In genomic region chr3:149426023-149426759, GRCm38 (mm10) we compare ENCODE assay signal across 16 mouse cellular contexts.
A peak's percentile ranks its signal among the peaks of the same experiment; 100 is the strongest.
DNase-seq lines count a peak whose midpoint lies in the region; ATAC-seq lines count a peak whose summit lies in the region.
"Had no signal": no experiment of that assay in that cellular context is flagged by ENCODE, and none has a peak within 500 bp of the region (broad histone marks: within the 10 kb centered on the region; RNA-seq: fewer than 3 reads in every experiment).

No protein-coding gene starts in this region.

- H3K4me1 ChIP-seq in midbrain, embryonic 10.5 days: peaks cover 20% of the 10 kb centered on the region
- H3K4me1 ChIP-seq: heart, embryonic 12.5 days; kidney, embryonic 15.5 days had no signal

- H3K9me3 ChIP-seq in midbrain, embryonic 10.5 days (replicated peaks): no peaks in the 10 kb centered on the region
- H3K9me3 ChIP-seq: heart, embryonic 12.5 days; kidney, embryonic 15.5 days had no signal

- no peaks in the 10 kb centered on the region for H3K27me3 ChIP-seq in midbrain, embryonic 10.5 days (ENCODE audit: low read depth, poor library complexity, severe bottlenecking)
- H3K27me3 ChIP-seq: heart, embryonic 12.5 days; kidney, embryonic 15.5 days had no signal

- H3K36me3 ChIP-seq in midbrain, embryonic 10.5 days: no peaks in the 10 kb centered on the region
- H3K36me3 ChIP-seq: heart, embryonic 12.5 days; kidney, embryonic 15.5 days had no signal

- DNase-seq in frontal cortex, postnatal 36 days (ENCODE audit: low spot score in 2 of 2): no peak
- peak; percentile 7 for DNase-seq in thymus, postnatal 0 days (ENCODE audit: low spot score)
- DNase-seq in thymus, postnatal 10 days (ENCODE audit: low spot score in 2 of 2): no peak
- no peak for DNase-seq in midbrain, embryonic 10.5 days (ENCODE audit: low spot score)
- no peak for DNase-seq in heart, adult 8-10 months (ENCODE audit: low spot score)
- DNase-seq in gastrocnemius, postnatal 36 days: no peak
- DNase-seq: adrenal gland, adult 8-10 months; cerebellum, adult 11 months; embryo, embryonic 11 days; right cerebral cortex, adult 18-20 months had no signal

- 0 out of 2 replicates have a peak, but pooled peaks have one; percentile 13 for ATAC-seq in frontal cortex, adult (ENCODE audit: low TSS enrichment)
- no peak for ATAC-seq in erythroblast, adult 5-6 weeks (replicated peaks; ENCODE audit: low FRiP score, poor library complexity, severe bottlenecking)
- ATAC-seq: lung, postnatal 0 days had no signal

- no peak overlapping the region for H3K4me3 ChIP-seq in midbrain, embryonic 10.5 days
- H3K4me3 ChIP-seq: heart, embryonic 12.5 days; kidney, embryonic 15.5 days; myocyte had no signal

- intact Hi-C loops in gastrocnemius, postnatal 36 days (cut with DNase I): no loop called here

- H3K27ac ChIP-seq in midbrain, embryonic 10.5 days (replicated peaks): peak overlapping the region; percentile 55
- H3K27ac ChIP-seq: kidney, embryonic 15.5 days had no signal

- 70% methylated on average over 18 of the region's 18 CpGs for WGBS in midbrain, embryonic 10.5 days
